Mouse (Mus musculus) gastrocnemius, postnatal 36 days (tissue): ENCODE results near the gene Nxt1. TPM values are rescaled to one million over a fixed set of nuclear protein-coding genes. Genes with fewer than 3 reads are reported as not detected.

Experiments
- DNase-seq, 2 experiments: peaks; one replicate each; pipeline ENCODE4 v3.0.0; 2022
- intact Hi-C: fragments of 180-260 bp; cut with DNase I; formaldehyde crosslinking; loops from one replicate; pipeline ENCODE4 v1.15.1; 2025
- total RNA-seq, 2 experiments: library from RNA; stranded (reverse); gene quantifications; 2 replicates each; pipeline ENCODE4 v1.2.3; 2021

Nxt1 gene
- total RNA-seq, 2 experiments from 2014 or later: 5.9 to 6.2 TPM

DNA sequence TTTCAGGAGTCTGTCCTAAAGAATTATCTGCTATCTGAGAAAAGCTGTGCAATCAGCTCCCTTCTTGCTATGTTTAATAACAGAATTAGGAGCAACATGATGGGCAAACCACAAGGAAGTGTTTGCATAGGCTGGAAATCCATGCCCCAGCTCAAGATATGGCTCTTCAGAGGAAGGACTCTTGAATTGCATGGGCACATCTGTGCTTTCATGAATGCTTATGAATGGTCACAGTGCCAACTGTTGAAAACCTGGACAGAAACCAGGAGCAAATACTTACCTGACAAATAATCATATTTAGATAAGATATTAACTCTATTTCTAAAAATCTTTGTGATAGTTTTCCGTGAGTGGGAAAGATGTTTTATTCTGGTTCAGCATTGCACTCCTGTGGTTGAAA, 14.5 kb downstream of the Nxt1 start:
- intact Hi-C loops: no loop called here
- DNase-seq: no peak

DNA sequence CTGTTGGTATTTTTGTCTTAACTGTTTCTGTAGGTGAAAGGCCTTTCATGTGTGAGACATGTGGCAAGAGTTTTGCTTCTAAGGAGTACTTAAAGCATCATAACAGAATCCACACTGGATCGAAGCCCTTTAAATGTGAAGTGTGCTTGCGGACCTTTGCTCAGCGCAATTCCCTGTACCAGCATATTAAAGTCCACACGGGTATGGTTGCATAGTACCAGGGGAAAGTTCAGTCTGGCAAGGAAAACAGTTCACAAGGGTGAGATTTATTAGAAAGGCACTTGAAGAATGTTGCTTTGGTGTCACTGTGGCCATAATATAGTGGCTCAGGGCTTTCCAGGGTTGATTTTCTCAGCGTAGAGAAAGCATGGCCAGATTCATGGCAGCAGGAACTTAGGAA, 15.6 kb downstream of the Nxt1 start:
- intact Hi-C loops: no loop called here

DNA sequence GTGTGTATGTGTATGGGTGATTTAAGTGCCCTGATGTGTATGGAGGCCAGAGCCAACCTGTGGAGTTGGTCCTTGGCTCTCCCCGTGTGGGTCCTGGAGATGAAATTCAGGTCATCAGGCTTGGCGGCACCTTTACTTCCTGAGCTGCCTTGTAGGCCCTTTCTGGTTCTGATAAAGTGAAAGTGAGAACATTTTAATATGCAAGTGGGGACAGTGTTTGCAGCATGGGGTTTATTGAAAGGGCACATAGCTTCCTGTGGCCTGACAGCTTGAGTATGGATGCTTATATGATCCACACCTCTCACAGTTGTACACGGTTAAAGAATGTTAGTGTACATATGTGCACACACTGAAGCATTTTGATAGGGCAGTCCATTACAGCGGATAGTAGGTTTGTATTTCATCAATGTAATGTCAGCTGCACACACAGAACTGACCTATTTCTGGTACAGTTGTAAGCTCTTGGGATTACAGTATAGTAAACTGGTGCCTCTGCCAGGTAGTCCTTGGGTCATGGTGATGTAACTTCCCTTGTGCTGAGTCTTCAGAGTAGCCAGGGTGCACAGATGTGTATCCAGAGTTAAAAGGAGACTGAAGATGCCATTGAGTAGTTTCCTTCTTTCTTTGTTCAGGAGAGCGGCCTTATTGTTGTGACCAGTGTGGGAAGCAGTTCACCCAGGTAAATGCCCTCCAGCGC, 17.2 kb downstream of the Nxt1 start:
- intact Hi-C loops: no loop called here
- no peak for DNase-seq

More for the DNA sequence above, 15.6 kb downstream of the Nxt1 start:
- DNase-seq: no peak

DNA sequence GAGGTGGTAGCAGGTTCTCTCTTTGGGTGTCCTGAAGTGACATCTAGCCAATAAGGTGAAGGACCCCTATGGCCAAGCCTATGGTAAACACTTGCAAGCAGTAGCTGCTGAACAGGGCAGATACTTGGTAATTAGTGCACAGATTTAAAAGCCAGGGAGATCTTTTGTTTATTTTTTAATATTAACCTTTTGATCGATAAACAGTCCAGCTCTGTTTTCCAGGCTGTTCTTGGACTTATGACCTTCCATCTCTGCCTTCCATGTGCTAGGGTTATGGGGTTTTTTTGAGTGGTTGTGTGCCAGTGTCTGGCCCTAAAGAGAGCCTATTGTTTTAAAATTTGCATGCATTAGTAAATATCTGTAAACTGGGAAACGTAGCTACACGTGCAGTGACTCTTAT, 17.9 kb downstream of the Nxt1 start:
- DNase-seq: no peak
- intact Hi-C loops: no loop called here

DNA sequence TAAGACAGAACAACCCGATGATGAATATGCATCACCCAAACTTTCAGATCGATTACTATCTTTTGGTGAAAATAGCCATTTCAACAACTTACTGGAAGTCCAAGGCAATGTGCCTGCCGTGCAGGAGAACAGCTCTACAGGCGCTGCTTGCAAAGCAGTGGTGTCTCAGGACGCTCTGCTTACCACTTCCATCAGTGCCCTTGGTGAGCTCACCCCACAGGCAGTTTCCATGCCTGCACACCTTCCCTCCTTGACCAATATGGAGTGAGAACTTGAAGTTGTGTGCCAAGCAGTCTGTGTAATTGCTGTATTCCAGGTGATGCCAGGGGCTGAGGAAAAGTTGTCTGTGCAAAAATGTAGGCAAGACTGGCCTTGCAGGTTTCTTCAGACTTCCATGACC, 18.4 kb downstream of the Nxt1 start:
- no peak for DNase-seq
- intact Hi-C loops: no loop called here

DNA sequence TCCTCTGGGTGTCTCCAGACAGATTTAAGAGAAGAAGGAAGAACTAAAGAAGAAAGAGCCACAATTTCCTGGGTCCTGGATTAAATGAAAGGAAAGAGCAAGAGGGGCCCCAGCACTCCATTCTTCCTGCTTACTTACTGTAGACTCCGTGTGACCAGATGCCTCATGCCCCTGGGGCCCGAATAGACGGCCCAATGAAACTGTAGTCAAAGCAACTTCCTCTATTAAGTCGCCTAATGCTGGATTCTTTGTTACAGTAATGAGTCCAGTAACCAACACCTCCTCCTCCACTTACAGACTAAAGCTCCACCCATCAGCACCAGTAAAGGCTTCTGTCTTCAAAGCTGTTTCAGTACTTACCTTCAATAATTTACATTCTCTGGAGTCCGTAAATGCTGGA, 26.2 kb downstream of the Nxt1 start:
- intact Hi-C loops: no loop called here
- DNase-seq: no peak

DNA sequence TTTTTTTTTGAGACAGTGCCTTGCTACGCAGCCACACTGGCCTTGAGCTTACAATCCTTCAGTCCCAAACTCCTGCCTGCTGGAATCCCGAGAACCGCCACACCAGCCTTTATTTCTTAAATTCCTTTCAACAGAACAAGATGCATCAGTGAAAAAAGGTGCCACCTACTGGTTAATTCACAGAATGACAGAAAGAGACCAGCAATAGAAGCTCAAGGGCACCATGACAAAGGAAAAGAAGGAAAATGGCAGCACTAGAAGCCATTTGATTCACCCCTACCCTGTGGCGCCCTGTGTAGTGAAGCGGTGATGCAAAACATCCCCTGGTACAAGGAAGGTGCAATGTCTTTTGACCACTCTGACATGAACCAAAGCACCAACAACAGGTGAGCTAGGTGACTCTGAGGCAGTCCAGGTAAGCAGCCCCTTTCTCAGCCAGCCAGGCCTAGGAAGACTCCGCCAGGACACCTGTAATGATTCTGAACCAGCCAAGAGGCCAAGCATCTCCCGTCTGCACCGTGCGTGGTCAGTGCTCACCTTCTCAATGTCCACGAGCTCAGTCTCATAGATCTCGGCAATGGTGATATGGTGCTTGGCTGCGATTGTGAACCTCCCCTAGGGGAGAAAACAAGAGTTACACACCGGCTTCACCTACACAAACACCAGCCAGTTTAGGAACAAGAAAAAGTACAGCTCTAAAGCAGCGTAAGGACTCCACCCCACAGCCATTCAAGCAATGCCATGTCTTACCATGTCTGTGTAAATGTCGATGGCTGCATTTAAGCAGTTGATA, 34.2 kb downstream of the Nxt1 start:
- intact Hi-C loops: no loop called here

DNA sequence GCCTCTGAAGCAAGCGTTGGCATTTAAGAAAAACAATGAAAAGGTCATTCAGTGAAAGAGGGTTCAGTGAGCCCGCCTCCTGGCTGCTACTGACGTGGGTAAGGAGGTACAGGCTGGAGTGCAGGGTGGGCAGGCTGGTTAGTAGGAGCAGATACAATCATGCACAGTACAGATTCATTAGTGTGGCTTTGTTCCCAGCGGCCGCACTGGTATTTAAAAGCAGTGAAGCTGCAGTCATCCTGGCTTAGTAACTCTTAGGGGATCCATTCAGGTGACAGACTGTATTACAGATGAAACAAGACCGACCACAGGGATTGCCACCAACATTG, 34.8 kb downstream of the Nxt1 start:
- no peak for DNase-seq
- intact Hi-C loops: no loop called here

More for the DNA sequence above, 34.2 kb downstream of the Nxt1 start:
- DNase-seq: no peak

DNA sequence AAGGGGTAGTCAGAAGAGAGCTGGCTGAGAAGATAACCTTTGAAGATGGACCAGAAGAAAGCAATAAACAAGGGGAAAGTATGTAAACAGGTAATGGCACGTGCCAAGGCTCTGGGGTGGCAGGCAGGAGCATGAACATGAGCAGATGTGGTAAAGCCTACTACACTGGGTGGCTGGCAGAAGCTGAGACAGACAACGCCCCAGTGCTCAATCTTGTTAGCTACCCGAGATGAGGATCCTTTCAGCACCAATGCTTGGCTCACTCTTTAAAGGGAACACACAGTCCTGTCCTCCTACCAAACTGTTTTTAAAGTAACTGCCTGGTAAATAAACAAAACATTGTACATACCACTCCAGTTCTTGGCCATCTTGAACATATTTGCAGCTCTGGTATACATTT, 39.9 kb downstream of the Nxt1 start:
- intact Hi-C loops: no loop called here
- no peak for DNase-seq

DNA sequence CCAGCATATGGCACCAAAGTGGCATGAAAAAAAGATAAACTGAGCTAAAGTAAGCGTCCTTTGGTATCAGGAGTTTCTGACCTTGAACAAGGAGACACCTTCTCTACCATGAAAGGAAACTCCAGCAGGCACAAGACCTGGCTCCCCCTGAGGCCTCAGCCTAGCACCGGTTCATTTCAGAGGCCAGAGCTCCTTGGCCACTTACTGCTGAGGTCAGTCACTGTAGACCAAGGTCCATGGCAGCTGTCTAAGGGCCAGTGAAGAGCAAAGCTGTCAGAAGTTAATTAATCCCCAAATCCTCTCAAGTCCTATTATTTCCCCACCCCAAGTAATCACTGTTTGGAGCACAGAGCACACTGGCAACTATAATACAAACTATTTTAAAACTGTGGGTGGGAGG, 44.7 kb downstream of the Nxt1 start:
- intact Hi-C loops: no loop called here
- no peak for DNase-seq

DNA sequence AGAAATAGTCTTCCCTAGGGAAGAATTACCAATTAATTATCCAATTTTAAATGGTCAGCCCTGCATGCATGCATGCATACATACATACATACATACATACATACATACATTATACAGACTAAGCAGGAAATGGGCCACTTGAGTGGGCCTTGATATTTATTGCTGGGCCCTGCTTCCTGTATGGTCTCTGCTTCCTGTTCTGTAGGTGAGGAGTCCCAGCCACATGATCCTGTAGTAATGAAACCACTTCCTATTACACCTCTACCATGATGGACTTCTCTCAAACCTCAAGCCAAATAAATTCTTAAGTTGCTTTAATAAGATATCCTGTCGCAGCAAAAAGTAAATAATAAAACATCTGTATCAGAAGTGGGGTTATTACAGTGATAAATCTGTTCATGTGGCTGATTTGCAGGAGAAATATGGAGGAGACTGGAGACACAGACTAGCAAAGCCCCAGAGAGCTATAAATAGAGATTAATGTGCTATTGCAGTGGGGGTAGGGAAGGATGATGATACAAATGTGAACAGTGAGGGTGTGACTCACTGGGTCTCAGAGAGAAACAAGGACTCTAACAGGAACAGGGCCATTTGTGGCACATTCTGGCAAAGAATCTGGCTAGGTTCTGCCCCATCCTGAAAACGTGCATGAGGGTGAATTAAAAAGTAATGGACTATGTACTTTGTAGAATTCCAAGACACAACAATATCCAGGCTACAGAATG, 47.0 kb downstream of the Nxt1 start:
- intact Hi-C loops: no loop called here
- DNase-seq: no peak

Other genes with a start within 250 kb of the Nxt1 start
- gene Cd93, start 229.0 kb upstream of the Nxt1 start, total RNA-seq: 10 to 100 TPM; 16.7 to 20.5 TPM
- gene Gzf1, start 8.4 kb downstream of the Nxt1 start, total RNA-seq: 10 to 100 TPM; 17.4 to 18.1 TPM
- 1 to 10 TPM; 4.0 to 5.5 TPM for gene Napb, start 59.9 kb downstream of the Nxt1 start, total RNA-seq
- gene Cstl1, start 77.8 kb downstream of the Nxt1 start, total RNA-seq: not detected
- not detected for gene Cst11, start 98.9 kb downstream of the Nxt1 start, total RNA-seq
- gene 8030411F24Rik, start 109.4 kb downstream of the Nxt1 start, total RNA-seq: not detected
- not detected for gene Cst12, start 116.8 kb downstream of the Nxt1 start, total RNA-seq
- gene Cst8, start 126.2 kb downstream of the Nxt1 start, total RNA-seq: not detected
- not detected for gene Cst13, start 147.5 kb downstream of the Nxt1 start, total RNA-seq
- gene Cst9, start 162.5 kb downstream of the Nxt1 start, total RNA-seq: not detected
- gene 9230104L09Rik, start 192.4 kb downstream of the Nxt1 start, total RNA-seq: 1 to 10 TPM in 1 of 2 experiments, under 1 TPM in 1; 0.66 to 1.5 TPM
- 100 to 1,000 TPM; 479 to 583 TPM for gene Cst3, start 203.1 kb downstream of the Nxt1 start, total RNA-seq